Mouse (Mus musculus) 3134 (cell line): Measurements from ENCODE around the gene Grk2.

Experiments
- DNase-seq: peaks from one replicate; pipeline ENCODE4 v3.0.0-alpha.2; 2011; ENCODE audit warnings: low spot score; ENCODE audit not compliant: insufficient read length; ENCODE audit errors: extremely low read depth

Gene Grk2

GRCm38 (mm10) chr19:4306190-4306577, at the start of gene Grk2:
Grk2 (minus strand) TSS chr19:4306222.
- DNase-seq: peak; percentile 64

GRCm38 (mm10) chr19:4349455-4349854, 43.4 kb upstream of the Grk2 start:
- no peak for DNase-seq

- no peak for DNase-seq
These were observed 40.5 kb upstream of the Grk2 start for GRCm38 (mm10) chr19:4346479-4346878.

GRCm38 (mm10) chr19:4338162-4338561, 32.1 kb upstream of the Grk2 start:
- peak; percentile 31 for DNase-seq

GRCm38 (mm10) chr19:4333791-4334190, 27.8 kb upstream of the Grk2 start:
- peak; percentile 94 for DNase-seq

GRCm38 (mm10) chr19:4333100-4333775, 27.2 kb upstream of the Grk2 start:
- peak; percentile 32 for DNase-seq

GRCm38 (mm10) chr19:4332653-4333052, 26.6 kb upstream of the Grk2 start:
- DNase-seq: peak; percentile 27

GRCm38 (mm10) chr19:4331273-4331672, 25.3 kb upstream of the Grk2 start:
- DNase-seq: no peak

- DNase-seq: no peak
These were observed 24.6 kb upstream of the Grk2 start for GRCm38 (mm10) chr19:4330603-4331002.

GRCm38 (mm10) chr19:4328737-4329304, 22.8 kb upstream of the Grk2 start:
- DNase-seq: no peak

- no peak for DNase-seq
These were observed 20.9 kb upstream of the Grk2 start for GRCm38 (mm10) chr19:4326881-4327280.

- no peak for DNase-seq
These were observed 20.1 kb upstream of the Grk2 start for GRCm38 (mm10) chr19:4326106-4326505.

GRCm38 (mm10) chr19:4322134-4322533, 16.1 kb upstream of the Grk2 start:
- no peak for DNase-seq

- no peak for DNase-seq
These were observed 15.6 kb upstream of the Grk2 start for GRCm38 (mm10) chr19:4321622-4322021.

GRCm38 (mm10) chr19:4319272-4319671, 13.2 kb upstream of the Grk2 start:
- DNase-seq: no peak

GRCm38 (mm10) chr19:4317181-4317580, 11.2 kb upstream of the Grk2 start:
- no peak for DNase-seq

- DNase-seq: peak; percentile 65
These were observed 9.4 kb upstream of the Grk2 start for GRCm38 (mm10) chr19:4315223-4315944.

GRCm38 (mm10) chr19:4309776-4310185, 3.8 kb upstream of the Grk2 start:
- peak; percentile 80 for DNase-seq

- DNase-seq: no peak
These were observed 3.3 kb upstream of the Grk2 start for GRCm38 (mm10) chr19:4309302-4309701.

- peak; percentile 70 for DNase-seq
These were observed 382 bp downstream of the Grk2 start for GRCm38 (mm10) chr19:4305491-4306189.

GRCm38 (mm10) chr19:4304871-4305321, 1.1 kb downstream of the Grk2 start:
- DNase-seq: no peak
